Mouse (Mus musculus) embryonic facial prominence, embryonic 15.5 days (tissue): ENCODE results near the gene Retreg1. TPM values are rescaled to one million over a fixed set of nuclear protein-coding genes. Genes with fewer than 3 reads are reported as not detected.

ENCODE experiments used
- ATAC-seq: fragments of 200-750 bp; cut with Nextera tagmentation; 2 replicates; pipeline ENCODE4 v1.8.0; 2017; ENCODE audit warnings: low read depth, moderate TSS enrichment; ENCODE audit not compliant: insufficient number of reproducible peaks, low FRiP score, low TSS enrichment
- H3K27ac ChIP-seq: fragments of 300-500 bp; sonication (generic); replicated peaks from 2 replicates; pipeline ENCODE4 v1.5.1; 2015; ENCODE audit warnings: mild to moderate bottlenecking, inconsistent platforms
- H3K27me3 ChIP-seq: fragments of 300-500 bp; sonication (generic); 2 replicates; pipeline ENCODE4 v1.6.1; 2015; ENCODE audit warnings: inconsistent platforms
- H3K36me3 ChIP-seq: fragments of 300-500 bp; sonication (generic); 2 replicates; pipeline ENCODE4 v1.6.1; 2015; ENCODE audit warnings: mild to moderate bottlenecking, inconsistent platforms
- H3K4me1 ChIP-seq: fragments of 300-500 bp; sonication (generic); 2 replicates; pipeline ENCODE4 v1.6.1; 2015; ENCODE audit warnings: inconsistent platforms
- H3K4me2 ChIP-seq: fragments of 300-500 bp; sonication (generic); replicated peaks from 2 replicates; pipeline ENCODE4 v1.6.1; 2015; ENCODE audit warnings: mild to moderate bottlenecking, inconsistent platforms
- H3K4me3 ChIP-seq: fragments of 300-500 bp; sonication (generic); replicated peaks from 2 replicates; pipeline ENCODE4 v1.5.1; 2015; ENCODE audit warnings: mild to moderate bottlenecking, inconsistent platforms
- H3K9ac ChIP-seq: fragments of 300-500 bp; sonication (generic); 2 replicates; pipeline ENCODE4 v1.6.1; 2015; ENCODE audit warnings: inconsistent platforms
- H3K9me3 ChIP-seq: fragments of 300-500 bp; sonication (generic); replicated peaks from 2 replicates; pipeline ENCODE4 v1.6.1; 2016; ENCODE audit warnings: inconsistent platforms
- WGBS: fragments of 180-500 bp; shearing (Covaris S2); methylation state at CpG from one replicate; pipeline ENCODE4 v1.1.7; 2015; 5-methylcytosine and 5-hydroxymethylcytosine counted together
- polyA plus RNA-seq: library from polyadenylated mRNA; unstranded; fragments of >200 nt; fragmentation: Nextera tagmentation; extraction: Ambion mirVana; gene quantifications from 2 replicates; pipeline ENCODE4 v1.2.1, GENCODE M21; 2015

The Retreg1 gene
- polyA plus RNA-seq, 1 experiment from 2014 or later = 14.6 TPM

DNA sequence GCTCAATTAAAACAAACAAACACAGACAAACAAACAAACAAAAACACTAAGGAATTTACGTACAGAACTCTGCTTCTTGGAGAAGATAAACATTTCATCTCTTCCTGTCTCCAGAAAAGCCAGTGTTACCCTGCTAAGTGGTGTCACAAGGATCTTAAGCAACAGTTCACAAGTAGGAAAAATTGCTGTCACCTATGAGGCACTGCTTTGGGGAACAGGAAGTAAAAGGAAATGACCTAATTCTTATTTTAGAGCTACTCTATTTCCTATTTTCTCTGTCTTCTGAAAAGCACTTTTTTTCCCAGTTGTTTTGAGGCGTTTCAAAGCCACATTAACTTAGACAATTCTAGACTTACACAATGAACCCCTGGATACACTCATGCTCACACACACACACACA is 12.6 kb upstream of the Retreg1 start:
- Histone ChIP-seq H3K27ac (no peak overlapping the region), H3K9me3 (no peaks in the 10 kb centered on the region), H3K27me3 (no peaks in the 10 kb centered on the region), H3K9ac (no peak overlapping the region), H3K36me3 (no peaks in the 10 kb centered on the region), H3K4me2 (no peak overlapping the region), H3K4me1 (no peaks in the 10 kb centered on the region), H3K4me3 (no peak overlapping the region)
- WGBS = 74% methylated on average over 2 of the region's 2 CpGs
- no peak for ATAC-seq

DNA sequence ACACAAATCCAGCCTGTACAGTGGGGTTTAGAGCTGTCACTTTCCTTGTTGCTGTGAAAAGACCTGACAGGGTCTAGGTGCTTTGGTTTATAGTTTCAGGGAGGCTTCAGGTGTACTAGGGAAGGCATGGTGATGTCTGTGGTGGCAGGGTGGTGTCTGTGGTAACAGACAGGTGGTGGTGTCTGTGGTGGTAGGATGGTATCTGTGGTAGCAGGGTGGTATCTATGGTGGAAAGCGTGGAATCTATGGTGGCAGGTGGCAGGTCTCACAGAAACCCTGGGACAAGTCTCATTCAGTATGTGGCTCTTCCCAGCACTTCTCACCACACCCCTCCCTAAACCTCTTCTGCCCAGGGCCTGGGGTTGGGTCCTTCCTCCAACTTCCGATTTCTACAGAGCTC is 8.7 kb upstream of the Retreg1 start:
- 77% methylated on average over 2 of the region's 2 CpGs for WGBS
- H3K4me1 ChIP-seq = no peaks in the 10 kb centered on the region
- H3K9ac ChIP-seq = no peak overlapping the region

GRCm38 (mm10) chr15:25834920-25835674 is 7.9 kb upstream of the Retreg1 start:
- no peaks in the 10 kb centered on the region for H3K27me3 ChIP-seq
- H3K9ac ChIP-seq = no peak overlapping the region
- no peaks in the 10 kb centered on the region for H3K4me1 ChIP-seq
- H3K9me3 ChIP-seq = no peaks in the 10 kb centered on the region; the same call in 1 of the 2 replicates
- H3K4me2 ChIP-seq = no peak overlapping the region
- ATAC-seq = no peak
- 87% methylated on average over 17 of the region's 17 CpGs for WGBS
- no peaks in the 10 kb centered on the region for H3K36me3 ChIP-seq
- H3K4me3 ChIP-seq = no peak overlapping the region
- no peak overlapping the region for H3K27ac ChIP-seq

More for the DNA sequence above, 8.7 kb upstream of the Retreg1 start:
- Histone ChIP-seq H3K9me3 (no peaks in the 10 kb centered on the region; the same call in 1 of the 2 replicates), H3K36me3 (no peaks in the 10 kb centered on the region), H3K27ac (no peak overlapping the region), H3K27me3 (no peaks in the 10 kb centered on the region), H3K4me2 (no peak overlapping the region), H3K4me3 (no peak overlapping the region)
- no peak for ATAC-seq

DNA sequence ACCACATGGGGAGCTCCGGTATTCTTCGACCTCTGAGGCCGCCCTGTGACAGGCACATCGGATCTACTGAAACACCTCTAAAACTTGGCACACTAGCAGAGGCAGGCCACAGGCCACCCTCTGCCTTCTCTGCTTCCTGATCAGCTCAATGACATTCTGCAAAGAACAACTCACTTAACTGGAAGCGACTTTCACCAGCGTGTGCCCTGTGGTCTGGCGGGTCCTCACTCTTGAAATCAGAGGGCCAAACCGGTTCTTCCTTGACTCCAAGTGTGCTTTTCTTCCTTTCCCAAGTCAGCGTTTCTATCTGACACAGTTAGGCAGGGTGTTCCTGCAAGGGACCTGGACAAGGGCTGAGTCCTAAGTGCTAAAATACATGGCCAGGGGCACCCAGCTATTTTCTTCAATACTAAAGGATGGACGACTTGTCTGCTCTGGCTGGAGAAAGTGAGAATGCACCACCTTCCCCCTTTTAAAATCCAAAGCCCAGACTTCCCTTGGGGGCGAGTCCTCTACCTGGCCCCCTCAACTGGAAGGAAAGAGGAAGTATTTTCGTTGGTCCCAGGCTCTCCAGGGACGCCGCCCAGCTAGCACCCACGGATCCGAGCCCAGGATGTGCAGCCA is 406 bp upstream of the Retreg1 start:
- no peak for ATAC-seq
- peaks cover 18% of the 10 kb centered on the region for H3K4me1 ChIP-seq

GRCm38 (mm10) chr15:25844013-25844570 is 1.1 kb downstream of the Retreg1 start:
- peaks cover 18% of the 10 kb centered on the region for H3K4me1 ChIP-seq
- no peak overlapping the region for H3K9ac ChIP-seq
- no peak overlapping the region for H3K27ac ChIP-seq
- no peaks in the 10 kb centered on the region for H3K9me3 ChIP-seq
- peak overlapping the region; percentile 77 for H3K4me3 ChIP-seq
- H3K36me3 ChIP-seq = no peaks in the 10 kb centered on the region
- peak overlapping the region; percentile 96 for H3K4me2 ChIP-seq
- 14% methylated on average over 11 of the region's 11 CpGs for WGBS
- 0 out of 2 replicates have a peak, but pooled peaks cover 12% of the 10 kb centered on the region for H3K27me3 ChIP-seq
- ATAC-seq = 0 out of 2 replicates have a peak, but pooled peaks have one; percentile 53

More for the DNA sequence above, 406 bp upstream of the Retreg1 start:
- H3K9me3 ChIP-seq = no peaks in the 10 kb centered on the region; the same call in 1 of the 2 replicates
- WGBS = 13% methylated on average over 16 of the region's 16 CpGs
- H3K27ac ChIP-seq = no peak overlapping the region
- peak overlapping the region; percentile 96 for H3K4me2 ChIP-seq
- H3K27me3 ChIP-seq = 0 out of 2 replicates have a peak, but pooled peaks cover 12% of the 10 kb centered on the region
- H3K36me3 ChIP-seq = no peaks in the 10 kb centered on the region
- H3K4me3 ChIP-seq = peak overlapping the region; percentile 77
- H3K9ac ChIP-seq = peak overlapping the region; percentile 45; the same call in 1 of the 2 replicates

GRCm38 (mm10) chr15:25844771-25845170 is 1.8 kb downstream of the Retreg1 start:
- H3K4me1 ChIP-seq = peaks cover 18% of the 10 kb centered on the region
- ATAC-seq = no peak
- H3K9ac ChIP-seq = no peak overlapping the region
- no peaks in the 10 kb centered on the region for H3K9me3 ChIP-seq
- 0 out of 2 replicates have a peak, but pooled peaks cover 12% of the 10 kb centered on the region for H3K27me3 ChIP-seq
- WGBS = 44% methylated on average over 4 of the region's 4 CpGs
- H3K4me3 ChIP-seq = peak overlapping the region; percentile 77; the same call in 1 of the 2 replicates
- H3K36me3 ChIP-seq = no peaks in the 10 kb centered on the region
- no peak overlapping the region for H3K27ac ChIP-seq
- peak overlapping the region; percentile 96; the same call in 1 of the 2 replicates for H3K4me2 ChIP-seq

- Histone ChIP-seq H3K4me1 (peaks cover 14% of the 10 kb centered on the region), H3K4me2 (no peak overlapping the region), H3K9me3 (no peaks in the 10 kb centered on the region), H3K4me3 (no peak overlapping the region), H3K27me3 (0 out of 2 replicates have a peak, but pooled peaks cover 6% of the 10 kb centered on the region), H3K9ac (no peak overlapping the region), H3K36me3 (no peaks in the 10 kb centered on the region), H3K27ac (no peak overlapping the region)
- WGBS = 93% methylated on average over 1 of the region's 1 CpGs
- no peak for ATAC-seq
These were observed 4.7 kb downstream of the Retreg1 start for GRCm38 (mm10) chr15:25847576-25848168.

DNA sequence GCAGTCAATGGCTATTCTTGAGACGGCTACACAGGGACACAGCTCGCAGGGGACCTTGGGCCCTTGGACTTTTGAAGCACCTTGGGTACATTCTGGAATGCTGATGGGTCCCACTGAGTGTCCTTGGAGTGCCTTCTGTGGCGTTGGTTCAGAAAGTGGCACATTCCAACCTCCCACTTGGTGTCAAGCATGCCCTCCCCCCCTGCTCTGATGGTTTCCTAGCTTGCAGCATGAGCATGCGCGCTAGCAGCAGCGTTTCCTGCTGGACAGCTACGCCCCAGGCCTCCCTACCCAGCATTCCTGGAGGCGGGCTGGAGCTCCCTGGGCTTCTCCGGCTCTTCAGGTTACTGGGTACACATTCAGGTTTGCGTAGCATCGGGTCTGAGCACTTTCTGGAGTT is 7.6 kb downstream of the Retreg1 start:
- Histone ChIP-seq H3K9ac (no peak overlapping the region), H3K9me3 (no peaks in the 10 kb centered on the region), H3K36me3 (no peaks in the 10 kb centered on the region), H3K4me2 (no peak overlapping the region), H3K4me1 (0 out of 2 replicates have a peak, but pooled peaks cover 8% of the 10 kb centered on the region), H3K27me3 (no peaks in the 10 kb centered on the region), H3K27ac (no peak overlapping the region), H3K4me3 (no peak overlapping the region)
- ATAC-seq = no peak
- 68% methylated on average over 11 of the region's 11 CpGs for WGBS

GRCm38 (mm10) chr15:25854270-25854904 is 11.4 kb downstream of the Retreg1 start:
- no peaks in the 10 kb centered on the region for H3K36me3 ChIP-seq
- H3K4me1 ChIP-seq = 0 out of 2 replicates have a peak, but pooled peaks cover 8% of the 10 kb centered on the region
- no peaks in the 10 kb centered on the region for H3K27me3 ChIP-seq
- no peak overlapping the region for H3K4me2 ChIP-seq
- ATAC-seq = no peak
- H3K9ac ChIP-seq = no peak overlapping the region
- no peak overlapping the region for H3K4me3 ChIP-seq
- no peaks in the 10 kb centered on the region for H3K9me3 ChIP-seq
- WGBS = 37% methylated on average over 18 of the region's 18 CpGs
- H3K27ac ChIP-seq = no peak overlapping the region

GRCm38 (mm10) chr15:25858611-25859058 is 15.7 kb downstream of the Retreg1 start:
- no peak overlapping the region for H3K4me3 ChIP-seq
- H3K4me2 ChIP-seq = no peak overlapping the region
- WGBS = 55% methylated on average over 10 of the region's 12 CpGs
- H3K9ac ChIP-seq = no peak overlapping the region
- H3K36me3 ChIP-seq = no peaks in the 10 kb centered on the region
- 0 out of 2 replicates have a peak, but pooled peaks cover 8% of the 10 kb centered on the region for H3K4me1 ChIP-seq
- no peaks in the 10 kb centered on the region for H3K9me3 ChIP-seq
- H3K27ac ChIP-seq = no peak overlapping the region
- no peaks in the 10 kb centered on the region for H3K27me3 ChIP-seq
- ATAC-seq = no peak
